Mouse (Mus musculus) ZHBTc4 (cell line): ENCODE measurements at regions not wholly inside any gene's neighbourhood (a gene's known extent, or its start where the extent isn't known, plus 50 kb on each side); places are given as distances from the start of the nearest gene placed in this dataset.

Experiments used
- DNase-seq: peaks from one replicate; pipeline ENCODE4 v3.0.0-alpha.2; 2011; ENCODE audit warnings: low read depth, low spot score

GRCm38 (mm10) chr4:45746451-45746850, 52.4 kb upstream of the Aldh1b1 start:
- DNase-seq: no peak

GRCm38 (mm10) chr4:45745746-45746145, 53.1 kb upstream of the Aldh1b1 start:
- DNase-seq: no peak

- no peak for DNase-seq
Measured at GRCm38 (mm10) chr4:45744849-45745407, 53.9 kb upstream of the Aldh1b1 start.

GRCm38 (mm10) chr4:45740779-45741365, 58.0 kb upstream of the Aldh1b1 start:
- DNase-seq: no peak

GRCm38 (mm10) chr4:45740319-45740718, 58.5 kb upstream of the Aldh1b1 start:
- DNase-seq: no peak

- no peak for DNase-seq
Measured at GRCm38 (mm10) chr4:45739696-45740095, 59.1 kb upstream of the Aldh1b1 start.

GRCm38 (mm10) chr4:45739168-45739567, 59.7 kb upstream of the Aldh1b1 start:
- no peak for DNase-seq

- DNase-seq: no peak
Measured at GRCm38 (mm10) chr4:45738746-45739145, 60.1 kb upstream of the Aldh1b1 start.

GRCm38 (mm10) chr4:45736215-45736815, 62.5 kb upstream of the Aldh1b1 start:
- DNase-seq: peak; percentile 17

- DNase-seq: no peak
Measured at GRCm38 (mm10) chr4:45734011-45734410, 64.8 kb upstream of the Aldh1b1 start.

GRCm38 (mm10) chr4:45730862-45731831, 67.7 kb upstream of the Aldh1b1 start:
- DNase-seq: peak; percentile 12

- DNase-seq: no peak
Measured at GRCm38 (mm10) chr4:45729801-45730200, 69.0 kb upstream of the Aldh1b1 start.

GRCm38 (mm10) chr4:45728825-45729224, 70.0 kb upstream of the Aldh1b1 start:
- DNase-seq: peak; percentile 54

- DNase-seq: no peak
Measured at GRCm38 (mm10) chr4:45727915-45728314, 70.9 kb upstream of the Aldh1b1 start.

- no peak for DNase-seq
Measured at GRCm38 (mm10) chr4:45727474-45727873, 71.3 kb upstream of the Aldh1b1 start.

- no peak for DNase-seq
Measured at GRCm38 (mm10) chr4:45726783-45727182, 72.0 kb upstream of the Aldh1b1 start.

GRCm38 (mm10) chr4:45725055-45725910, 73.5 kb upstream of the Aldh1b1 start:
- no peak for DNase-seq

GRCm38 (mm10) chr4:45720352-45720751, 78.5 kb upstream of the Aldh1b1 start:
- DNase-seq: no peak

GRCm38 (mm10) chr4:45719564-45719963, 79.3 kb upstream of the Aldh1b1 start:
- DNase-seq: no peak

- no peak for DNase-seq
Measured at GRCm38 (mm10) chr4:45715878-45716277, 82.9 kb upstream of the Aldh1b1 start.

- no peak for DNase-seq
Measured at GRCm38 (mm10) chr4:45713837-45714508, 84.8 kb upstream of the Aldh1b1 start.
